Mouse (Mus musculus) stomach, postnatal 0 days (tissue): ENCODE measurements around the gene Pgf.

ENCODE experiments used
- CTCF ChIP-seq: IDR thresholded peaks from 2 replicates; pipeline ENCODE4 v1.5.1; 2016; ENCODE audit warnings: antibody characterized with exemption, low read depth, mild to moderate bottlenecking, moderate library complexity
- EP300 ChIP-seq: optimal IDR thresholded peaks from 2 replicates; pipeline ENCODE3; 2016; ENCODE audit warnings: antibody characterized with exemption

GRCm38 (mm10) chr12:85175087-85175675, 2.4 kb downstream of the Pgf start:
- TF ChIP-seq CTCF (no peak), EP300 (no peak)
